Mouse (Mus musculus): ENCODE measurements around the gene Mettl22.

Gene Mettl22

DNA sequence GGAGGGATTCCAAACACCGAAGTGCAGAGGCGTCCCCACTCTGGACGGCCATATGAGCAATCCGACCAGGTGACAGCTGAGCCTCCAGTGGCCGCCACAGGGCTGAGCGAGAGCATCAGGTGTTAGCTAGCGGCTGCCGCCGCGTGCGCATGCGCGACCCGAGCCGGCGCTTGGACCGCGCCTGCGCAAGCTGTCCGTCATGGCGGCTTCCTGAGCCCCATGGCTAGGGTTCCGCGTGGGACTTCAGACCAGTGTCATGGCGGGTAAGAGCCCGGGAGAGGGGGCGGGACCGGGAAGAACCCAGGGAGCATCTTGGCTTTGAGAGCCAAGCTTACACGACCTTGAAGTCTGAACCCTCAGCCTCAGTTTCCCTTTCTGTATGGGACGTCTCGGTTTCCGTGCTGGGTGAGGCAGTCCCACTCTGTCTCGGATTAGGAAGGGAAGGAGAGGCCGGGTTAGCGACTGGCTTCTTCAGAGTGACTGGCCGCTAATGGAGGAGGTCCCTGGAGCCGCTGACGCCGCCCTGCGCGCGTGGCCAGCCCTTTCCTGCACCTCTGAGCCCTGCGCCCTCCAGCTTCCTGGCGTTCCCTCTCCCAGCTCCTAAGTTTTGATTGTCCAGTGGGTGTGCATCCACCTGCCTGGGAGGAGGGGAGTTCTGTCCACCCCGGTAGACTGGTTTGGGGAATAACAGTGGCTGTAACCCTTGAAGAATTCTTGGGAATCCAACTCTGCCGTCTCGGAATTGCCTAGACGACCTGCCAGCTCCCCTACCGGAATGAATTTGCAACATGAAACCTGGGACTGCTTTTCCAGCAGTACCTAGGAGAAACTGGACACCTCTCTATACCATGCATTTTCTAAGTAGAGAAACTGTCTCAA is at the start of gene Mettl22:
TSS of gene Mettl22 (plus strand) at position 186 of the 879 bp plus-strand sequence.
- DNase-seq = peak; percentile 93

DNA sequence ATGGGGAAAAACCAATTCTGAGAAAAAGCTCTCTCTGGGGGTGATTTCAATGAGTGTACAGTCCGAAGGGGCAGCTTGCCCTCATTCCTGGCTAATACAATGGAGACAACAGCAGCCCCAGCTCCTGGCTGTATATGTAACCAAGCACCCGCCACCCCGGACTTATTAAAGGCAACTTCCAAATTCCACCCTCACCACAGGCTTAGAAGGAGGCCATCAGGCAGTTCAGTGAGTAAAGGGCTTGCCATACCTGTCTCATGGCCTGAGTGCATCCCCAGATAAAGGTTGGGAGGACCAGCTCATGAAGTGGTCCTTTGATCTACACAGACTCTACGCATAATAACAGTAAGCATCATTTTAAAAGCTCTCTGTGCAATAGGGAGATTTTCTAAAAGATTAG is 49.7 kb upstream of the Mettl22 start:
- DNase-seq = no peak

- no peak for DNase-seq
Measured at GRCm38 (mm10) chr16:8423626-8424114, 46.9 kb upstream of the Mettl22 start.

- no peak for DNase-seq
Measured at GRCm38 (mm10) chr16:8424161-8424970, 46.2 kb upstream of the Mettl22 start.

- no peak for DNase-seq
Measured at GRCm38 (mm10) chr16:8424971-8425330, 45.6 kb upstream of the Mettl22 start, which contains the start of gene Tmem114. Tmem114 (minus strand) TSS chr16:8425136.

GRCm38 (mm10) chr16:8425736-8426135 is 44.9 kb upstream of the Mettl22 start:
- no peak for DNase-seq

- no peak for DNase-seq
Measured at GRCm38 (mm10) chr16:8429531-8429930, 41.1 kb upstream of the Mettl22 start.

- DNase-seq = no peak
Measured at GRCm38 (mm10) chr16:8432616-8433015, 38.0 kb upstream of the Mettl22 start.

DNA sequence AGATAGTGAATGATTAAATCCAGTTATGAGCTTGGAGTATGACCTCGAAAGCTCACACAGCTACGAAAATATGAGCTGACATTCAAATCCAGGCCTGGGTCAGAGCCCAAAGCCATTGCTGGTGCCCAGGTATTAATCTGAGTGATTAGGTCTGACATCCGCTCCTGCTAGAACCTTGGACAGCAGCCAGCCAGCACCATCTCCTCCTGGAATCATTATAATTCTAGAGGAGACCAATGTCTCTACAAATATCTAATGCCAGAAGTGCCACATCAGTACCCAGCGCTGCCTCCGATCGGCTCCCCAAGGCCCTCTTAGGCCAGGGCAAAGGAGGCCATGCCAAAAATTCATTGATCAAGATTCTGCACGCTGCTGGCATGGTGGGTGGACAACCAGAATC is 25.7 kb upstream of the Mettl22 start:
- DNase-seq = no peak

GRCm38 (mm10) chr16:8446256-8446655 is 24.3 kb upstream of the Mettl22 start:
- DNase-seq = no peak

DNA sequence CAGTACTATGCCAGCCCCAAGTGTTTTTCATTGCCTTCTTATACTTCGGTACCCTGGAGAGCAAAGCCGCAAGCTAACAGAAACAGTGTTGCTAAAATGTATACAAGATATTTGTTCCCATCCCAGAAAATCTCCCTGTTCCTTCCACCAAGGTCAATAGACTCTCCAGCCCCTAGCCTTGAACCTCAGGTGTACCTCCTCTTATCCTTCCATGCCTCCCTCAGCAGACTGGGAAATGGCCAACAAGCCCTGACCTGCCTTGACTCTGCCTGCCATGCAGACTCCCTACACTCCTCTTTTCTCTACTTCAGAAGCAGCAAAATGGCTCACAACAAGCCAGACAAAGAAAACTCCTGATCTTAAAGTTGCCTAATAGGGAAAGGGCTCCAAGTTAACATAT is 17.3 kb upstream of the Mettl22 start:
- no peak for DNase-seq

GRCm38 (mm10) chr16:8455221-8455620 is 15.4 kb upstream of the Mettl22 start:
- no peak for DNase-seq

DNA sequence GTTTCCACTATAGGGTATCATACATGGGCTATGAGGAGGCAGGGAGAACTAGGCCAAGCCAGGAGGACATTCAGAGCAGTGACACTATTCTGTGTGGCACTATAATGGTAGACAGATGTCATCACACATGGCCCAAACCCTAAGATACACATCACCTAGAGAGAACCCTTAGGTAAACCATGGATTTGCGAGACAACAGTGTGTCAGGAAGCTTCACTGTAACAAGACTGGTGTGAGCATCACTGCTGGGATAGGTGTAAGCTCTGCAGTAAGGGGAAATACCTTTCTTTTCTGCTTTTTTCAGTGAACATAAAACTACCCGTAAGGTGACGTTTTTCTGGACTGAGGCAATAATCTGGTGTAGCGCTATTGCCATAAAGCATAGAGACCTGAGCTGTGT is 12.2 kb upstream of the Mettl22 start:
- no peak for DNase-seq

GRCm38 (mm10) chr16:8459098-8459497 is 11.5 kb upstream of the Mettl22 start:
- peak; percentile 16 for DNase-seq

DNA sequence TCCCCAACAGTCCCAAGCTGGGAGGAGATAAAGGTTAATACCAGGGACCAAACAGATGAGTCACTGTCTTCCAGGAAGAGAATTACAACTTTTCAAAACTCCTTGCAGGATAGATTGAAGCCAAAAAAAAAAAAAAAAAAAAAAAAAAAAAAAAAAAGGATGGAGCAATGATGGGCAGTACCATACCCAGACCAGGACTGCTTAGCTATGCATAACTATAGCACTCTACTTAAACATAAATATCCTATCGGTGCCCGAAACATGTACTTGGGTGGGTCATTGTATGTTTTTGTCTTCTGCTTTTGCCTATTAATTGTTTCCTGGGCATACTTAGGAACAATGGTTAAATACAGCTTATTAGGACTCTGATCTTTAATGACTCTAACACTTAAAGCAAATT is 456 bp upstream of the Mettl22 start:
- no peak for DNase-seq

DNA sequence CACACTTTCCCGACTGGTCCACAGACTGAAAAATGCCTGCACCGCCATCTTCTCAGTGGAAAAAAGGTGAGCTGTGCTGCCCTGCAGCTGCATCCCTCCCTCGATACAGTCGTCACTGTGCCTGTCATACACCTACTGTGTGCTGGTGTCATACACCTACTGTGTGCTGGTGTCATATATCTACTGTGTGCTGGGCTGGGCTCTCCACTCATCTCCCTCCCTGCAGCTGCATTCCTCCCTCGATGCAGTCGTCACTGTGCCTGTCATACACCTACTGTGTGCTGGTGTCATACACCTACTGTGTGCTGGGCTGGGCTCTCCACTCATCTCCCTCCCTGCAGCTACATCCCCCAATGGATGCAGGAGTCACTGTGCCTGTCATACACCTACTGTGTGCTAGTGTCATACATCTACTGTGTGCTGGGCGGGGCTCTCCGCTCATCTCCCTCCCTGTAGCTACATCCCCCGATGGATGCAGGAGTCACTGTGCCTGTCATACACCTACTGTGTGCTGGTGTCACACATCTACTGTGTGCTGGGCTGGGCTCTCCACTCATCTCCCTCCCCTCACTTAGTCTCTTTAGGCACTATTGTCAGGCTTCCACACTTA is 16.9 kb downstream of the Mettl22 start:
- DNase-seq = no peak

DNA sequence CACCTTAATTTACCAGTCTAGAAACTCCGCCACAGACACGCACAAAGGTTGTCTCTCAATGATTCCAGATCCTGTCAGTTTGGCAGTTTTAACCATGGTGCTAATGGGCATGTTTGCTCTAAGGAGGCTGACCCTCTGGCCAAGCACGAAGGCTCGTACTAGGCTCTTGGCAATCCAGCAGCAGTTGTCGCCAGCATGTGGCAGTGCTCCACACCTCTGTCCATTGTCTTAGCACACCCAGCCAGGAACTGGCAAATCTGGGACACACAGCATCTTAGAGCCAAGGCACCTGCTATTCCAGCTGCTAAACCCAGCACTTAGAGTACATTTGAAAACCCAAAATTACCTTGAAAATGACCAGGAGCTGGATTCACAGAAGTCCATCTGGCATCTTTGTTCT is 18.8 kb downstream of the Mettl22 start:
- DNase-seq = no peak

DNA sequence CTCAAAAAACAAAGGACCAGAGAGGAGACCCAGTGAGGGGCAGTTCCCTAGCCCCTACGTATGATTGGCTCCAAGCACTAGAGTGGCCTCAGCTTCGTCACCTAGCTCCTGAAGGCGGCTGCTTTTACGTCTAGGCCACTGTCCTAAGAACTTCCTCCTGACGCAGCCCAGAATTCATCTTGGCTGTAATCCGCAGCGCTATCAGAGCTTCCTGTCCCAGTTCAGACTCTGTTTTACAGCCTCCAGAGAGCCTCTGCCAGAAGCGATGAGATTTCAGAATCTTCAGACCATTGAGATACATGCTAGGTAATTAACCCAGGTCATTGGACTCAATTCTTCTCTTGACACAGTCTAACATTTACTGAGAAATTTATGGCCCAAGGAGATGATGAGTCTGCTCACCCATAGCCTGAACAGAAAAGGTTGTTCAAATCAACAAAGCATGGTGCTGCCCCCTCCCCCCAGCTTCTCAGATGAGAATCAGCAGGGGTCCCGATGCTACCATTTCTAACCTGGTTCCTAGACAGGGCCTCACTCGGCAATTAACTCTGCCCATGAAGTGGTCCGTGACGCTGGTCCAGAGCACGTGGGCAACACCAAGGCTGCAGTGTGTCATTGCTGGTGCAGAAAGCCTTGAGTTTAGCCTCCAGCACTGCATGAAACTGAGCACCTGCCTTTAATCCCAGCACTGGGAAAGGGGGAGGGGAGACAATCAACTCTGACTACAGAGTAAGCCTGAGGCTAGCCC is 21.3 kb downstream of the Mettl22 start:
- no peak for DNase-seq

GRCm38 (mm10) chr16:8494268-8494667 is 23.7 kb downstream of the Mettl22 start:
- DNase-seq = peak; percentile 45

DNA sequence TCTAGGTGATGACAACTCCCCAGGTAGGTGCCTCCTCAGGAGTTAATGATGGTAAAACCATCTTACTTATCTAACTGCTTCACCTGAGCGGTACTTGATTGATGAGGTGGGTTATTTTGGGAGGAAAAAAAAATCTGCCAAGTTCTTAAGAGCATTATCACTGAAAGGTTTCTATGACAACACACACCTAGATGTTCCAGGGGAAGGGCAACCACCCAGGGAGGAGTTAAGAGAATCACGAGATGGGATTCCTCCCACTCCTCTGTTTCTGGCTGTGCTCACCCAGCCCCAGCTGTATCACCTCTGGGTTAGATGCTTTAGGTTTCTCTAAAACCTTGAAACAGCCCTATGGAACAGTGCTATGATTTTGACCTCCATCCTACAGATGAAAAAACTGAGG is 26.4 kb downstream of the Mettl22 start:
- no peak for DNase-seq

DNA sequence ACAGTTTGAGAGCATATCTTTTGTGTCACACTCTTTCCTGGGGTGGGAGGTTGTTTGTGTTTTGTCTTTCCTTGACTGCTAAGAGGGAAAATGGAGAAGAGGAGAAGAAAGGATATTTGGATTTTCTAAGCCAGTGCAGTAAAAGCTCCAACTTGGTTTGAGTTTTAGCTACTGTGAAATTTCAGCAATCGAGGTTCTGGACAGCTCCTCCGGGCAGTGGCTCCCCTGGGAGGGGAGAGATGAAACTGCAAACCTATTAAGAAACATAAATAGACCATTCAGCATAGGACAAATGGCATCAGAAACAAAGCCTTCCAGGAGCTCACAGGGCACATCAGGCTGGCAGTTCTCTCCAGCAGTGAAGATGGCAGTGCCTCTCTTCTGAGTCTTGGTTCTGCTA is 33.7 kb downstream of the Mettl22 start:
- no peak for DNase-seq

- DNase-seq = no peak
Measured at GRCm38 (mm10) chr16:8509894-8510293, 39.3 kb downstream of the Mettl22 start.

GRCm38 (mm10) chr16:8512830-8513229 is 42.2 kb downstream of the Mettl22 start:
- no peak for DNase-seq
